Mouse (Mus musculus) spleen, postnatal 0 days (tissue): ENCODE data around the gene Rab3a. TPM values are rescaled to one million over a fixed set of nuclear protein-coding genes. Genes with fewer than 3 reads are reported as not detected.

ENCODE experiments used
- polyA plus RNA-seq: library from polyadenylated mRNA; unstranded; fragments of >200 nt; fragmentation: Nextera tagmentation; extraction: Ambion mirVana; gene quantifications from 2 replicates; pipeline ENCODE4 v1.2.1, GENCODE M21; 2015

Rab3a gene
- polyA plus RNA-seq: 4.8 and 5.3 TPM in 2 replicates

DNA sequence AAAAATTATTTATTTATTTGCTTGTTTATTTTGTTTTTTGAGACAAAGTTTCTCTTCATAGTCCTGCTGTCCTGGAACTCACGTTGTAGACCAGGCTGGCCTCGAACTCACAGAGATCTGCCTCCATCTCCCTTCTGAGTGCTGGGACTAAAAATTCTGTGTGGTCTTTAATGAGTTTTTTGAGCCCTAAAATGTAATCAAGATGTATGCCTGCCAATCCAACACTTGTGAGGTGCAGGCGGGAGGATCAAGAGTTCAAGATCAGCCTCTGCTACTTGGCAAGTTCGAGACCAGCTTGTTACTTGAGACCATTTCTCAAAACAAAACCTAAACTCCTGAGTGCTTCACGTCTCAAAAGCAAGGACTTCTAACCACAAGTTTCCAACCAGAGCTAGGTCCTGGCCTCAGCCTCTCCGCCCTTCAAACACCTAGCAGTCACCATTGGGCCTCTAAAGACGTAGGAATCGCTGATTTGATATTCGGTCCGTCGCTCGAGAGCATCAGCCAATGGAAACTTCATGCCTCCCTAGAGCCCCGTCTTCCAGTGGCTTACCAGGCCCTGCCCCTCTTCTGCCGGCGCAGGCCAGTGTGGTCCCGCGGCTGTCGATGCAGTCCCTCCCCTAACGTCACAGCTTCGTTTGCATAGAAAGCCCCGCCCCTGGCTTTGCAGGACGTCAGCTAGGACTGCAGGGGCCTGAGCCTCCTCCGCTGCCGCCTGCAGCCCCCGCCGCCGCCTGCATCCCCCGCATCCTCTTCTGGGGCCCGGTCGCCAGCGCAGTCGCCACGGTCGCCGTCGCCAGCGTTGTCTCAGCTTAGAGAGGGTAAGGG lies at the start of gene Rab3a:
Rab3a (plus strand) TSS at position 637 of the 828 bp plus-strand sequence.

DNA sequence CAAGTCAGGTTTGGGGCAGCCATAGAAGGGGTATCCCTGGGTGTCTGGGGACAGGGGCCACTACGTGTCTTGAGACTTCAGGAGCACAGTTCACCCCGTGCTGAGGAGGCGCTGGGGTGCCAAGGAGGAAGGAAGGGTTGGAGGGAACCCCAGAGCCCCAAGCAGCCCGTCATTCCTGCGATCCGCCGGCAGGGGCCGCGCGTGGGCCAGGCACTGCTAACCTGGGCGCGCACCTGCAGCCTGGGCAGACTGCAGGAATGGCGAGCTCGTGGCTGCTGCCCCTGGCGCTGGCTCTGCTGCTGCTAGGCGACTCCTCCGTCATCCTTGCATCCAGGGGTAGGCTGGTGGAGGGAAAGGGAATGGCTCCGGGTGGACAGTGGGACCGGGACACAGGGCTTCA lies 36.2 kb upstream of the Rab3a start, which contains the start of gene Gm3336:
Gm3336 (plus strand) TSS at position 247 of the 400 bp plus-strand sequence.

DNA sequence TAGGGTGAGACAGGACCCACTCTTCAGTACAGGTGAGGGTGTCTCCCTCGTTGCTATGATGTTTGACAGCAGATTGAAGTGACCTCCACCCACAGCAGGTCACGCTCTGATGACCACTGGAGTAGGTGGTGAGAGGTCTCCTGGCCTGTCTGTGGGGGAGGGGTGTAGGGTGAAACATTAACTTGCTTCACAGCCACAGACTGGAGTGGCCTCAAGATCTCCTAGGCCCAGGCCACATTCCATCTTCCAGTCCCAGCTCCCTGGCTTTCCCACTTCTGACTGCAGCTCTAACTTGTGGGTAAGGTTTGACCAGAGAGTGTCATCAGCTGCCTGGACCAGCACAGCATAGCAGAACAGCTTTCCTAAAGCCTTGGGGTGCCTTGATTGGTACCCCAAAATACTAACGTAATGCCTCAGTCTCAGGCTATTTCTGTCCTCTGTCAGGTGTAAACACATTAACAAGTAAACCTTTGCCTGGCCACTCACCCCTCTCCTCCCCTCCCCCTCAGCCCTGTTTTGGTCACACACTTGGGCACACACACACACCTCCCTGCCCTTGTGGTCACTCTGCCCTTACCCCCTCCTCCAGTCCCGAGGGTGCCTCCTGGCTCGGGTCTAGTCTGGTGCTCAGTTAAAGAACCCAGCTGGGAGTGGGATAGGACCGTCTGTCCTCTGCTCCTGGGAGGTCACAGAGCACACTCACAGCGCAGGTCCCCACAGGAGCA lies 30.8 kb upstream of the Rab3a start, which contains the start of gene Pde4c:
Pde4c (plus strand) TSS at position 235 of the 725 bp plus-strand sequence.

DNA sequence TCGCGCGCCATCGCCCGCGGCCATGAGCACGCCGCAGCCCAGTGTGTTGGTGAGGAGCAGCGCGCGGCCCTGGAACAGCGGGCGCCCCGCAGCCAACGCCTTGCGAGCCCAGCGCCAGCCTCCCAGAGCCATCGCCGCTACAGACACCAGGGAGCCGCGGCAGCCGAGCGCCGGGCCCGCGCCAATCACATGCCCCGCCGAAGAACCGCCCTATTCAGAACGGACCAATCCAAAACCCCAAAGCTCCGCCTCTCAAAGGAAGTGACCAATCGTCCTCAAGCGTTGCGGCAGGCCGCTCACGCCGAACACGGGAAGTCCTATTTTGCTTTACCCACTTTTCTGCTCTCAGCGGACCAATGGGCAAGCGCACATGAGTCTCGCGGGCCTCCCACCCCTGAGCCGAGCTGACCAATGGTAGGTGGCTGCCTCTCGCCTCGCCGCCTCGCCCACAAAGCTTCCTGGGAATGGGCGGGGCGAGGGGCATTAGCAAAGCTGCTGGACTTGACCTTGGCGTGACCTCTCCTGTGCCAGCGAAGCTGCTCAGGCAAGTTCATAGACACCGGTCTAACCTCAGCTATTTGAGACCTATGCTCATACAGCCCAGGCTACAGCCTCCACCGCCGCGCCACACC lies 6.4 kb downstream of the Rab3a start, which contains the start of gene Mpv17l2:
Mpv17l2 (minus strand) TSS at position 172 of the 632 bp plus-strand sequence.

DNA sequence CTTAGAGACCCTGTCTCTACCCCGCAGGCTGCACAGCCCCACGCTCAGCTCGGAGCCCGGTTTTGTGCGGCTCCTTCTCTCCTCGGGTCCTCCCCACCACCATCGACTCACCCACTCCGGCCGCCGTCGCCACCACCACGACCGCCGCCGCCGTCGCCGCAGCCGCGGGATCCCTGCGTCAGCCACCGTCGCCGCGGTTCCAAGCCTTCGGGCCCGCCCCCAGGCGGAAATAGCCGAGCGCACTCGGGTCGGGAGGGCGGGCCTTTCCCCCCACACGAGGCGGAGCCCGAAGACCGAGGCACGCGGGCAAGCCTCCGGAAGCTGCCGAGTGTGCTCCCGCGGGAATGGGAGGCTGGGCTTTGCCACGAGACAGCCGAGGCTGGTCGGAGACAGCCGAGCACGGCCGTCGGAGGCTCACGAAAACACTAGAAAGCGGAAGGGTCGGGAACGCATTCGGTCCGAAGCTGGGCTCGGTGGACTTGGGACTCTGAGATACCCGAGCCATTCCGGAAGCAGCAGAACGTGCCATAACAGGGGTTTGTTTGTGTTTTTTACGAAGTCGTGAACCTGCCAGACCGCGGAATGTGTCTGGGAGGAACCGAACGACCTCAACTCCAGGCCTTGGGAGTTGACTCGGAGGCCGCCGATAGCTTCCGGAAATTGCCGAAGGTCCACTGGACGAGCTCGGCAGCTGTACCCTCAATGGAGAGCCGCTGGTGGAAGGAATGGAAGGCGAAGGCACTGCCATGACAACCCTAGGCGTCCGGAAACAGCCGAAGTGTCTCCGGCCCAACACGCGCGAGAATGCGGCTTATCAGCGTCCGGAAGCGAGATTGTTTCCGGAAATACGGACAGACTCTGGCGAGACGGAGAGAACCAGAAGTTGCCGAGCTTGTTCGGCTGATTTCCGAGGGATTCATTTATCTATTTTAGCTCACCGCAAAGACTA lies 22.3 kb downstream of the Rab3a start, which contains the start of gene Pik3r2:
Pik3r2 (minus strand) TSS at position 218 of the 949 bp plus-strand sequence.

DNA sequence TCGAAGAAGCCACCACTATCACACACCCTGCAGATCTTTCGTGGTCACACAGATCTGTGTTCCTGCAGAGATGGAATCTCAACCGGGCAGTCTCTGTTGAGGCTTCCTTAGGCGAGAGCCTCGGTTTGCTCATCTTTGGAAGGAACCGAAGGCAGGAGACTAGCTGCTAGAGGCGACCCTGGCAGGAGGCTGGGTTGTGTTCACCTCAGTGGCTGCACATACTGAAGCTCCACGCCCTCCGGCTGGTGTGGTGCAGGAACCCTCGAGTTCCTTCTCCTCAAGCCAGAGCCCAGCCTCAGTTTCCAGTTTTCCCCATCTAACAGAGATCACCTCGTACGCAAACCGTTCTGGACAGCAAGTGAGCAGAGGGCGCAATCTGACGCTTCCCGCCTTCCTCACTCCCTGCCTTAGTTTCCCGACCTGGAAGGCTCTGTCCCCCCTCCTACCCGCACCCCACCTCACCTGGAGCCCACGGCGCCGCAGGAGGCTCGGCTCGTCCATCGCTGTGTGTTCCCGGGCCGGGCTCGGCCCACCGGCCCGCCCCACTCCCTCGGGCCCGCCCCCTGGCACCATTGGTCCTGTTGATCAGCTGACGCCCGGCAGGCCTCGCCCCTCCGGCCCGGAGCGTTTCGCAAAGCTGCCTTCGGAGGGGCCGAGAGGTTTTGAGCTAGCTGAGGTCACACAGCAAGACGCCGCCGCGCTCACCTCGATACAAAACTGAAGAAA lies 50.2 kb downstream of the Rab3a start, which contains the start of gene Mast3:
Mast3 (minus strand) TSS at position 574 of the 726 bp plus-strand sequence.

DNA sequence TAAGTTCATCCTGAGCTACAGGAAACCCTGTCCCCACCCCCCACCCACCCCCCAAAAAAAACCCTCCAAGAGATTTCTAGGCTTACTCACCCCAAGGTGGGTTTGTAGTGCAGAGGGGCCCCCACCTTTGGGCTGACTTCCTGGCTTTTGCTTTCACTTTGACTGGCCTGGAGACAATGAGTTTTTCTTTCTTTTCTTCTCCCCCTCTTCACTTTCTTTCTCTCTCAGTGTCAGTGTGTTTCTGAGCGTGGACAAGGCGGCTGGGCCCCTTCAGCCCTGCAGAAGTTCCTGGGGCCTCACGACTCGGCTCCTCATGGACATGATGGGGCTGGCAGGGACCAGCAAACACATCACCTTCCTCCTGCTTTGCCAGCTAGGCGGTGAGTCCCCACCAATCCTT lies 53.8 kb downstream of the Rab3a start, which contains the start of gene Il12rb1:
Il12rb1 (plus strand) TSS at position 211 of the 400 bp plus-strand sequence.

Other genes with a start within 250 kb of the Rab3a start
- 90.9 and 97.6 TPM in 2 replicates for gene Rex1bd, start 247.9 kb upstream of the Rab3a start, polyA plus RNA-seq
- gene Uba52, start 243.9 kb upstream of the Rab3a start, polyA plus RNA-seq: 940 and 995 TPM in 2 replicates
- gene Fkbp8, start 227.0 kb upstream of the Rab3a start, polyA plus RNA-seq: 177 and 190 TPM in 2 replicates
- gene Kxd1, start 226.7 kb upstream of the Rab3a start, polyA plus RNA-seq: 46.7 and 49.2 TPM in 2 replicates
- 9.3 and 10.1 TPM in 2 replicates for gene Ell, start 215.2 kb upstream of the Rab3a start, polyA plus RNA-seq
- gene Isyna1, start 160.3 kb upstream of the Rab3a start, polyA plus RNA-seq: 50.4 and 57.8 TPM in 2 replicates
- gene Ssbp4, start 145.8 kb upstream of the Rab3a start, polyA plus RNA-seq: 80.1 and 80.6 TPM in 2 replicates
- 10.7 and 14.6 TPM in 2 replicates for gene Lrrc25, start 138.5 kb upstream of the Rab3a start, polyA plus RNA-seq
- gene Gdf15, start 122.2 kb upstream of the Rab3a start, polyA plus RNA-seq: 0.79 and 0.93 TPM in 2 replicates
- 13.5 and 15.4 TPM in 2 replicates for gene Pgpep1, start 94.3 kb upstream of the Rab3a start, polyA plus RNA-seq
- gene Lsm4, start 81.4 kb upstream of the Rab3a start, polyA plus RNA-seq: 209 and 217 TPM in 2 replicates
- gene Jund, start 55.7 kb upstream of the Rab3a start, polyA plus RNA-seq: 33.3 and 37.5 TPM in 2 replicates
- not detected in 2 replicates for gene Iqcn, start 51.2 kb upstream of the Rab3a start, polyA plus RNA-seq
- gene Gm3336, start 36.1 kb upstream of the Rab3a start, polyA plus RNA-seq: 0.16 TPM in 1 of 2 replicates, not detected in the other
- gene Pde4c, start 31.0 kb upstream of the Rab3a start, polyA plus RNA-seq: 0.16 and 0.24 TPM in 2 replicates
- 53.7 and 56.1 TPM in 2 replicates for gene Mpv17l2, start 6.3 kb downstream of the Rab3a start, polyA plus RNA-seq
- 22.8 and 27.4 TPM in 2 replicates for gene Pik3r2, start 22.0 kb downstream of the Rab3a start, polyA plus RNA-seq
- gene Mast3, start 50.4 kb downstream of the Rab3a start, polyA plus RNA-seq: 12.4 and 14.1 TPM in 2 replicates
- gene Il12rb1, start 53.8 kb downstream of the Rab3a start, polyA plus RNA-seq: 0.60 and 0.93 TPM in 2 replicates
- 13.1 and 15.0 TPM in 2 replicates for gene Arrdc2, start 85.0 kb downstream of the Rab3a start, polyA plus RNA-seq
- gene Kcnn1, start 108.6 kb downstream of the Rab3a start, polyA plus RNA-seq: 0.36 and 0.52 TPM in 2 replicates
- 54.8 and 56.6 TPM in 2 replicates for gene Ccdc124, start 119.3 kb downstream of the Rab3a start, polyA plus RNA-seq
- gene Slc5a5, start 138.1 kb downstream of the Rab3a start, polyA plus RNA-seq: 0.05 and 0.07 TPM in 2 replicates
- 4,461 and 4,565 TPM in 2 replicates for gene Rpl18a, start 142.7 kb downstream of the Rab3a start, polyA plus RNA-seq
- gene Map1s, start 151.3 kb downstream of the Rab3a start, polyA plus RNA-seq: 18.8 and 21.9 TPM in 2 replicates